Mouse (Mus musculus): Measurements from ENCODE around the gene Nol10. TPM values are rescaled to one million over a fixed set of nuclear protein-coding genes. Genes with fewer than 3 reads are reported as not detected.

Gene Nol10
- total RNA-seq, 2 experiments from 2014 or later: 8.8 to 9.2 TPM

DNA sequence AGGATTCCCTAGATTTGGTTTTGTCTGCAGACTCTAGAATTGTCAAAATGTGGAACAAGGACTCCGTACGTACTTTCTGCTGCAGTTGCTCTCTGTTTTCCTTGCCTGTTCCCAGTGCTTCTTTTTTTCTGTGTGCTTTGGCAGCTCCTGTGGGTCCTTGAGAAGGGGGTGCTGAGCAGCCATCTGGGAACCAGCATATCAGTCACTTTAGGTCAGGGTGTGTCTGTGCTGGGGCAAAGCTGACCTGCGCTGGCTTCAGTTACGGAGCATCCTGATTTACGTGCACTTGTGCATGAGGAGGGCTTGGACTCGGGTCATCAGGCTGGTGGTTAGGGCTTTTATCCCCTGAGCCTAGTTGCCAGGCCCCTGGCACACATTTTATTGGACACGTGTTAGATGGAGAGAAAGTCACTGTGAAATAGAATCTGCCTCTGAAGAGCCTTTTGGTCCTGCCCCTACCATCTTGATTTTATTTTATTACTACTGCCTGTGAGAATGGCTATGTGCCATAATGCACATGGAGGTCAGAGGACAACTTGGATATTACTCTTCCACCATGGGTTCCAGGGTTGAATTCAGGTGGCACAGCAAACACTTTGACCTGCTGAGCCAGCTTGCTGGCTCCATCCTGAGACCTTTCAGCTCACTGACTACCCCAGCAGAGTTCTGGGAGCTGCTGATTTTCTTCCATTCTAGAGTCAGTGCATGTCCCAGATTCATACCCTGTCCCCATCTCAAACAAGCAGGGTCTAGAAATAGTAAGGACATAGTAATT lies 21.5 kb downstream of the Nol10 start:
- H3K4me3 ChIP-seq: no peak overlapping the region
- intact Hi-C loops (cut with DNase I): loop anchor here (5.0 to 10.0 kb wide), 2 partner anchors 183 to 425 kb away; no protein-coding TSS in a partner anchor
- peak; percentile 49 for DNase-seq

DNA sequence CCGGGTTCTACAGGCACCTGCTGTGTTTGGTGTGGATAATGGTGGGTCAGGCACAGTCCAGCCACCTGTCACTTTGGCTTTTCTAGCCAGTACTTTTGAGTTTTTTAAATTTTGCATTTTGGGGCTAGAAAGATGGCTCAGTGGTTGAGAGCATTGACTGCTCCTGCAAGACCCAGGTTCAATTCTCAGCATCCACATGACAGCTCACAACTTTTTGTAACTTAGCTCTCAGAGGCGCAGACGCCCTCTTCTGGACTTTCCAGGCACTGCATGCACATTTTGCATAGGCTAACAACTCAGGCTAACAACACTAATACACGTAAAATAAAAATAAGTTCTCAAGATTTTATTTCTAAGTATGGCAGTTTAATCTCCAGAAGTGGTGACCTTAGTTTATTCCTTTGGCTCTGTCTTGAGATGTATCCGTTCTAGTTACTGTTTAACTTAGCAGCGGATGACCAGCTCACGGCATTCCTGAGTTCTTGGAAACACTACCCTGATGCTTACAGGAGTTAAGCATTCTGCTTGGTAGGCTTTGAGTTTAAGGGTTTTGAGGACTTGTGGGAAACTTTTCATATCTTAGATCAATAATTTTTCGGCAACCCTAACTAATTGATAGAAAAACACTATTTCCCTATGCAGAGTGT lies 23.5 kb downstream of the Nol10 start:
- Histone ChIP-seq H3K4me3 (no peak overlapping the region), H3K27ac (no peak overlapping the region)
- TF ChIP-seq CTCF (IDR thresholded peaks at IDR 0.05): peak; percentile 46
- intact Hi-C loops (cut with DNase I): no loop called here
- no peak for DNase-seq

More for the DNA sequence above, 21.5 kb downstream of the Nol10 start:
- no peak for TF ChIP-seq CTCF (IDR thresholded peaks at IDR 0.05)
- H3K27ac ChIP-seq: peak overlapping the region; percentile 48

DNA sequence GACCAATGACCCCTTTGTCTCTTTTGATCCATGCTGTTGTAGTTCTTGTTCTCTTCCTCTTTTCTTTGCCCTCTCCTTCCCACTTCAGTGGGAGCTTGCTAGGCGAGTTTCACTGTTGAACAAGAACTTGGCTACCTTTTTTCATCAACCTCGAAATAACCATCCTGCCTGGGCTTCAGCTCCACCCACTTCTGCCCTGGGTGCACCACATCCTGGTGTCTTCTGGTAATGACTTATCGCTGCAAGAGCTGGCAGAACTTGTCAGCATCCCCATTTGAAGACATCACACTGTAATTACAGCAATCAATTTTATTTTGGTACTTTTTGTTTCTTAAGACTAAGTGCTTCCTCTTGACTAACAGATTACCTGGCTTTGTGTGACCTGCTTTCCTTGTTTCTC lies 24.4 kb downstream of the Nol10 start:
- no peak for DNase-seq
- Histone ChIP-seq H3K4me3 (no peak overlapping the region), H3K27ac (no peak overlapping the region)
- intact Hi-C loops (cut with DNase I): no loop called here
- TF ChIP-seq CTCF (IDR thresholded peaks at IDR 0.05): no peak

DNA sequence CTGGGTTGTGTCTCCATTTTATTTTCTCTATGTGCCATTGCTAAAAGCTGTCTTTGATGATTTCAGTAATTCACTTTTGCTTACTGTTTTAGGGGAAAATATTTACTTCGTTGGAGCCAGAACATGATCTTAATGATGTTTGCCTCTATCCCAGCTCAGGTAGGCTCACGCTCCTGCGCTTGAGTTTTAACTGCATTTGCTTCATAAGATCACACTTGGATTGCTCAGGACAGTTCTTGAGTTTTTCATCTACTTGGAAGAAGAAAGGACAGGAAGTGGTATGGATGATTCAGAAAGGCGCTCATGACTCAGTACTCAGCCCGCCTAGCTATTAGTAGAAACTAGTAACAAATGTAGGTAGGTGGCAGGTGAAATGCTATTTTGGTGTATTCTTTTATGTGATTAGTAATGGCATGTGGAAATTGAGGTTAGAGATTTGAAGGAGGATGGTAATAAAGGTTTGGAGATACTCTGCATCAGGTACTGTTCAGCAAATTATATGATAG lies 25.3 kb downstream of the Nol10 start:
- intact Hi-C loops (cut with DNase I): no loop called here
- Histone ChIP-seq H3K27ac (no peak overlapping the region), H3K4me3 (no peak overlapping the region)
- no peak for DNase-seq
- no peak for TF ChIP-seq CTCF (IDR thresholded peaks at IDR 0.05)

DNA sequence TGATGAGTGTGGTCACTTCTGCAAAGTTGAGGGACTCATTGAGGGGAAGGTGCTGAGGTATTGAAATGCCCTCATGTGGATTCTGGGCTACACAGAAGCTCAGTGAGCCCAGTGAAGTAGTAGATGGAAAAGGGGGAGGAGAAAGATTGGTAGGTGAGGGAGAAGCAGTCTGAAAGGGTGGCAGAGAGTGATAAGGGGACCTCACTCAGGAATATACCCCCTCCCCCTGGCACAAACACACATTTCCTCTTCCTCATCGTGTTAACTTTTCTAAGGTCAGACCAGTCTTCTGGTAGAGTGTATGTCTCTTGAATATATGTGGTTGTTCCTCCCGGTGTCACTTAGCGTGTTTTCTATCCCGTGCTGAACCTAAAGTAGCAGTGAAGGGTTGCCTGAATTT lies 27.0 kb downstream of the Nol10 start:
- no peak for DNase-seq
- TF ChIP-seq CTCF (IDR thresholded peaks at IDR 0.05): no peak
- H3K27ac ChIP-seq: no peak overlapping the region
- intact Hi-C loops (cut with DNase I): no loop called here
- no peak overlapping the region for H3K4me3 ChIP-seq

DNA sequence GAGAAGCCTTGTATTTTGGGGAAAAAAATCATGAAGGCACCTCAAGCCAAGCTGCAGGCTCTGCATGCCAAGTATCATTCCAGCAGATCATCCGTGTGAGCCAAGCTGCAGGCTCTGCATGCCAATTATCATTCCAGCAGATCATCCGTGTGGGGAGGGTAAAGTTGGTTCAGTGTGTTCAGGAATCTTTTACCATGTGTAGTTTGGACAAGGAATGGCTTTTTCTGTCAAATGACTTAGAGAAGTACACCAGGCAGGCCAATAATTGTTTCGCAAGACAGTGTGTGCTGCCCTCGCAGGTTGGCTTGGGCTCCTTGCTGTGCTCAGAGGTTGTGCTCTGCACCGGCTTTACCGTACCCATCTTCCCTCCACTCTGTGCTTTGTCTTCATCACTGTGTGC lies 28.3 kb downstream of the Nol10 start:
- no peak for DNase-seq
- no peak overlapping the region for H3K4me3 ChIP-seq
- intact Hi-C loops (cut with DNase I): no loop called here
- H3K27ac ChIP-seq: no peak overlapping the region
- TF ChIP-seq CTCF (IDR thresholded peaks at IDR 0.05): no peak

DNA sequence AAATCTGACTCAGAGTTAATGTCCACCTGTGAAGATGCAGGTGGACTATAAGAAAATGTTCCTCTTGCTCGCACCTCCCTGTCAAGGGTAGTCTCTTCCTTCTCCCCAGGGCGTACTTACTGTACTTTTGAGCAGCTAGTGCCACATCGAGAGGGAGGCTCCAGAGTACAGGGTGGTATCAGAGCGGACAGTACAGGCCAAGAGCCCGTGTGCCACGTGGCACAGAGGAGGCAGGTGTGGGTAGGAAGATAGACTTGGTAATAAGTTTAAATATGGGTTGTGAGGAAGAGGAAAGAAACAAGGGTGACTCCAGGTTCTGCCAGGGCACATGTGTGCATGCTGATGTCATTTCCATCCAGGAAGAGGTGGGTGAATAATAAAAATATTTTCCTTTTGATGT lies 32.7 kb downstream of the Nol10 start:
- intact Hi-C loops (cut with DNase I): no loop called here
- H3K4me3 ChIP-seq: no peak overlapping the region
- H3K27ac ChIP-seq: no peak overlapping the region
- no peak for DNase-seq
- TF ChIP-seq CTCF (IDR thresholded peaks at IDR 0.05): no peak

DNA sequence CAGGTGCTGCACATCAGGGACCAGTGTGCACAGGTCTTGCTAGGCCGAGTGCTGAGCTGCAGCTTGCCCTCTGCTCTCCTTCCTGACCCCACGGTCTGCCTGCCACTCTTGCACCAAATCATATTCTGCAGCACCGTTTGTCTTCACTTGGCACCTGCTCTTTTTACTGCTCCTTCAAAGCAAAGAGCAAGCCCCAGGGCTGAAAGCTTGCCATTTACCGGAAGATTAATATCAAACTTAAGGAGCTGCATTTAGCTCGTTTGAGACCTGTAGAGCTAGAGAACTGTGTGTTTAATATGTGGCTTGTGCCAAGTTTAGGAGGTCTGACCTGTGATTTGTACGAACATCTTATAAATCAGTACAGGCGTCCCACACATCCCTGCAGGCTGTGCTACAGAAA lies 34.5 kb downstream of the Nol10 start:
- DNase-seq: no peak
- Histone ChIP-seq H3K4me3 (no peak overlapping the region), H3K27ac (no peak overlapping the region)
- intact Hi-C loops (cut with DNase I): no loop called here
- TF ChIP-seq CTCF (IDR thresholded peaks at IDR 0.05): no peak

DNA sequence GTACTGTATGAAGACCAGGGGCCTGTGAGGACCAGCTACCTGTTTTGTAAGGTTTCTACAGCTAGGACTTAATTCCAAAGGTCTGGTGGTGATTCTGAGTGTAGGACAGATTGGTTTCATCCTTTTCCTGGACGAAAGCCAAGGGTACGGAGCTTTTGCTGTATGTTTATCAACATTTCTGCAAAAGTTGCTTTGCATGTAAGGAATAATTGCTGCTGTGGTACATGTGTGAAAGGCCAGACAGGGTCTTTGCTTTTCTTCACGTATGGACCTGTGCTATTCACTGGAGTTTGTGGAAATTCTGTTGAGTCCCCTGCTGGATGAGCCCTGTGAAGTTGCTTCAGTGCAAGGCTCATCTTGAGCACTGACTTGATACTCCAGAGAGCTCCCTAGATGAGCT lies 38.6 kb downstream of the Nol10 start:
- Histone ChIP-seq H3K27ac (no peak overlapping the region), H3K4me3 (no peak overlapping the region)
- no peak for DNase-seq
- TF ChIP-seq CTCF (IDR thresholded peaks at IDR 0.05): no peak
- intact Hi-C loops (cut with DNase I): no loop called here

DNA sequence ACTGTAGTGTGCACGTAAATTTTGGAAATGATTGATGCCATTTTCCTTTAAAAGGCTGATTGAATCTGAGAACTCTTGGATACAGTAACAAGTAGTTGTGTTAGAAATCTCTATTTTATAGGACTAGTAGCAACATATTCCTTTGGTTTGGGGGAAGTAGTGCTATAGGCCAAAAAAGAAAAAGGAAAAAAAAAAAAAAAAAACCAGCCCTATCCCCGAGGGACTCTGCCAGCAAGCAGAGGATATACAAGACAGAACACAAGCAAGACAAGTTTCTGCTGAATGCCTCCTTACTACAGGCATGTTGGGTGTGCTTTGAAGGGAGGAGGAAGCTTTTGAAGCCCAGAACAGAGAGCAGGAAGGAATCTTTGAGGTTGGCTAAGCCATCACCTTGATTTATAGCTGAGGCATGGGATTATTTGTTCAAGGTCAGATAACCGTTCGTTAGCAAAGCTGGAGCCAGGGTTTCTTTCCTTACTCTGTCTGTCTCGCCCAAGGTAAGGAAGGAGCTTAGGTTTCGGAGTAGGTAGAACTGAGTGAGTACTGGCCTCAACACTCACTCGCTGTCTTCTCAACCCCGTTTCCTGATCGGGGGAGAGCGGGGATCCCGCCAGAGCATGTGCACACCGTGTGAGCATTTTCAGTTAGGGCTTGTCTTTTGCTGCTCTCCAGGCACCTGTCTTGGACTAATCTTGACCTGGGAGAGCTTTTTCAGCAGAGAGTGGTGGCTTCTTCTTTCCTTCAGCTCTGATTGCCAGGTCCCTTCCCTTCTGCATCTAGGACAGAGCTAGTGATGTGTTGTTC lies 39.3 kb downstream of the Nol10 start:
- H3K4me3 ChIP-seq: no peak overlapping the region
- no peak for DNase-seq
- no peak overlapping the region for H3K27ac ChIP-seq
- no peak for TF ChIP-seq CTCF (IDR thresholded peaks at IDR 0.05)
- intact Hi-C loops (cut with DNase I): no loop called here

DNA sequence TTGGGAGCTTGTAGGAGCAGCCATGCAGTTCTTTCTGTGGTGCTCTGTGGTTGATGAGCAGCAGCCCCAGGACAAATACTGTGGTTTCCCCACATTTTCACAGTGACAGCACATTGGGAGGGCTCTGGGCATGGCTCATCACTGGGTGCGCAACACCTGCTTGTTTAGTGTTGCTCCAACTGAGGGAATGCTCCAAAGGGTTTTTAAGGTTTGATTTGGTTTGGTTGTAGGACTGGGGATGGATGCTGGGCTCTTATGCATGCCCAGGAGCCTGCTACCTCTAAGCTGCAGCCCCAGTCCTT lies 39.8 kb downstream of the Nol10 start:
- H3K4me3 ChIP-seq: no peak overlapping the region
- no peak overlapping the region for H3K27ac ChIP-seq
- TF ChIP-seq CTCF (IDR thresholded peaks at IDR 0.05): no peak
- intact Hi-C loops (cut with DNase I): no loop called here
- DNase-seq: no peak

DNA sequence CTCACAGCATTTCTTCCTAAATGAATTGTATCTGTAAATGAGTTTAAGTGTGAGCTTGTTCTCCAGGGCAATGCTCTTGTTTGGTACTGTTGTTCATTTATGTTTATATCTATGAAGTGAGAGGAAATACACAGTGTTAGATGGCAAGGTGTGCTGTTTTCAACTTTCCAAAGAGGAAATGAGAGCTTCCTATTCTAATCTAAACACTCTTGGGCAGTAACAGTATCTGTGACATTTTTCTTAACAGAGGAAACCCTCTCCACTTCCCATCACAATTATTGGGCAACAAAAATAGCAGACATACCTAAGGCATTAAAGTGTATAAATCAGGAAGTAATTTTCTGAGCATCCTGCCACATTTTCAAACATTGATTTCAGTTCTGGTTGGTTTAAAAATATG lies 41.8 kb downstream of the Nol10 start:
- intact Hi-C loops (cut with DNase I): no loop called here
- TF ChIP-seq CTCF (IDR thresholded peaks at IDR 0.05): no peak
- no peak for DNase-seq
- Histone ChIP-seq H3K27ac (peak overlapping the region; percentile 16; the same call in 1 of the 2 replicates), H3K4me3 (no peak overlapping the region)

DNA sequence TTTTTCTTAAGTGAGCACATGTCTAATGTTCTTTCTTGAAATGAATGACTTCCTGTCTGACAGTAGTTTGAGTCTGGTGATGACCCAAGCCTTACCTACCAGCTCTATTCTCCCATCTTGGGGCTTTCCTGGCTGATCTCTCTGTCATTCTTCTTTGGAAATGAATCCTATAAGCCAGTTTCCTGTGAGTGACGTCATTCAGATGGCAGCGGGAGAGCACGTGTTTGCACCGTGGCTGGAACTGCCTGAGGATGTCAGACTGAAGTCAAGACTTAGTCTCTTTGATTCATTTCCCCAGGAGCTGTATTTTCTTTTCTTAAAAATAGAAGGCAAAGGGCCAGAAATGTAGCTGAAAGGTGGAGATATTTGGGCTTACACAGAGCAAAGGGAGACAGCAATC lies 42.3 kb downstream of the Nol10 start:
- Histone ChIP-seq H3K27ac (peak overlapping the region; percentile 16), H3K4me3 (no peak overlapping the region)
- intact Hi-C loops (cut with DNase I): no loop called here
- no peak for TF ChIP-seq CTCF (IDR thresholded peaks at IDR 0.05)
- no peak for DNase-seq
